Mouse (Mus musculus) CH12.LX (cell line): ENCODE measurements at regions not wholly inside any gene's neighbourhood (a gene's known extent, or its start where the extent isn't known, plus 50 kb on each side); places are given as distances from the start of the nearest gene placed in this dataset.

ENCODE experiments used
- DNase-seq: peaks from one replicate; pipeline ENCODE4 v3.0.0-alpha.2; 2013; ENCODE audit errors: extremely low read depth
- H3K27ac ChIP-seq: 2 replicates; pipeline ENCODE4 v1.5.1; 2012; ENCODE audit warnings: low read depth, mild to moderate bottlenecking, control low read depth, moderate library complexity; ENCODE audit not compliant: insufficient read depth
- H3K27me3 ChIP-seq: replicated peaks from 2 replicates; pipeline ENCODE3; 2012; ENCODE audit warnings: inconsistent platforms
- H3K36me3 ChIP-seq, 2 experiments: replicated peaks in 1 of 2; 2 replicates each; pipeline versions ENCODE3 to v1.6.1; 2012; ENCODE audit warnings: inconsistent platforms in 1 of 2, low read length in 1 of 2, mild to moderate bottlenecking in 1 of 2, mixed read lengths in 1 of 2, moderate library complexity in 1 of 2; ENCODE audit not compliant: control insufficient read depth in 1 of 2, insufficient read depth in 1 of 2
- H3K4me1 ChIP-seq, 2 experiments: 2 replicates each; pipeline ENCODE4 v1.6.1; 2012; ENCODE audit warnings: inconsistent platforms in 1 of 2, moderate library complexity in 1 of 2; ENCODE audit not compliant: insufficient read depth in 2 of 2, control insufficient read depth in 1 of 2
- H3K4me2 ChIP-seq: 2 replicates; pipeline ENCODE4 v1.6.1; 2012; ENCODE audit warnings: low read depth, mild to moderate bottlenecking, control low read depth; ENCODE audit not compliant: poor library complexity, insufficient read depth, severe bottlenecking
- H3K4me3 ChIP-seq, 3 experiments: fragments of 150-350 bp in 1 of 3; sonication (generic) in 1 of 3; replicated peaks in 1 of 3; 2 replicates each; pipeline versions ENCODE3 to v1.5.1; 2011 to 2012; ENCODE audit warnings: low read depth in 2 of 3, low read length in 2 of 3, mild to moderate bottlenecking in 2 of 3, moderate library complexity in 2 of 3, control low read depth in 1 of 3, improper control_type of control experiment in 1 of 3, inconsistent platforms in 1 of 3, mixed read lengths in 1 of 3; ENCODE audit not compliant: poor library complexity in 1 of 3
- H3K79me2 ChIP-seq: replicated peaks from 2 replicates; pipeline ENCODE4 v1.6.1; 2012; ENCODE audit warnings: mild to moderate bottlenecking, moderate library complexity; ENCODE audit not compliant: control insufficient read depth, poor library complexity, insufficient read depth, severe bottlenecking; ENCODE audit errors: extremely low read depth
- H3K9ac ChIP-seq: 2 replicates; pipeline ENCODE4 v1.6.1; 2012; ENCODE audit warnings: low read depth, mild to moderate bottlenecking, control low read depth, moderate library complexity; ENCODE audit not compliant: insufficient read depth
- H3K9me3 ChIP-seq: replicated peaks from 2 replicates; pipeline ENCODE3; 2012; ENCODE audit warnings: low read length, inconsistent platforms, mixed read lengths
- CHD1 ChIP-seq: IDR thresholded peaks from 2 replicates; pipeline ENCODE4 v1.6.1; 2012; ENCODE audit warnings: low read depth, low read length, improper control_type of control experiment, inconsistent platforms
- CHD2 ChIP-seq: IDR thresholded peaks from 2 replicates; pipeline ENCODE4 v1.6.1; 2011; ENCODE audit warnings: low read length, improper control_type of control experiment
- E2F4 ChIP-seq: IDR thresholded peaks from 2 replicates; pipeline ENCODE4 v1.6.1; 2011; ENCODE audit warnings: low read depth, low read length, improper control_type of control experiment; ENCODE audit not compliant: insufficient replicate concordance
- ELF1 ChIP-seq: IDR thresholded peaks from 2 replicates; pipeline ENCODE4 v1.6.1; 2014; ENCODE audit warnings: low read depth, mild to moderate bottlenecking, inconsistent platforms, low read length, improper control_type of control experiment
- EP300 ChIP-seq: IDR thresholded peaks from 2 replicates; pipeline ENCODE4 v1.6.1; 2011; ENCODE audit warnings: low read length, improper control_type of control experiment
- ETS1 ChIP-seq: conservative IDR thresholded peaks from 2 replicates; pipeline ENCODE4 v1.6.1; 2012; ENCODE audit warnings: low read depth, mild to moderate bottlenecking, inconsistent platforms, low read length, improper control_type of control experiment, moderate library complexity
- HCFC1 ChIP-seq: IDR thresholded peaks from 2 replicates; pipeline ENCODE4 v1.6.1; 2012; ENCODE audit warnings: low read depth, mild to moderate bottlenecking, inconsistent platforms, low read length, improper control_type of control experiment
- JUND ChIP-seq: conservative IDR thresholded peaks from 2 replicates; pipeline ENCODE4 v1.6.1; 2011; ENCODE audit warnings: low read depth, low read length, improper control_type of control experiment
- MAFK ChIP-seq: IDR thresholded peaks from 2 replicates; pipeline ENCODE4 v1.6.1; 2011; ENCODE audit warnings: low read length, improper control_type of control experiment; ENCODE audit not compliant: insufficient replicate concordance
- MEF2A ChIP-seq: IDR thresholded peaks from 2 replicates; pipeline ENCODE4 v1.6.1; 2014; ENCODE audit warnings: low read depth, mild to moderate bottlenecking, inconsistent platforms, low read length, improper control_type of control experiment, borderline replicate concordance
- MXI1 ChIP-seq: IDR thresholded peaks from 2 replicates; pipeline ENCODE4 v1.6.1; 2011; ENCODE audit warnings: mild to moderate bottlenecking, low read depth, low read length, improper control_type of control experiment
- POLR2A ChIP-seq: IDR thresholded peaks from 2 replicates; pipeline ENCODE4 v1.6.1; 2011; ENCODE audit warnings: low read depth, mild to moderate bottlenecking, improper control_type of control experiment, low read length
- RCOR1 ChIP-seq: conservative IDR thresholded peaks from 2 replicates; pipeline ENCODE4 v1.6.1; 2012; ENCODE audit warnings: low read depth, mild to moderate bottlenecking, inconsistent platforms, low read length, improper control_type of control experiment
- TCF12 ChIP-seq: IDR thresholded peaks from 2 replicates; pipeline ENCODE4 v1.6.1; 2014; ENCODE audit warnings: low read depth, mild to moderate bottlenecking, inconsistent platforms, low read length, improper control_type of control experiment
- UBTF ChIP-seq: IDR thresholded peaks from 2 replicates; pipeline ENCODE4 v1.6.1; 2012; ENCODE audit warnings: low read depth, mild to moderate bottlenecking, inconsistent platforms, low read length, improper control_type of control experiment, moderate library complexity
- USF2 ChIP-seq: conservative IDR thresholded peaks from 2 replicates; pipeline ENCODE4 v1.6.1; 2011; ENCODE audit warnings: low read depth, low read length, improper control_type of control experiment
- ZMIZ1 ChIP-seq: IDR thresholded peaks from 2 replicates; pipeline ENCODE4 v1.6.1; 2012; ENCODE audit warnings: low read depth, mild to moderate bottlenecking, inconsistent platforms, low read length, improper control_type of control experiment
- ZNF384 ChIP-seq: IDR thresholded peaks from 2 replicates; pipeline ENCODE4 v1.6.1; 2012; ENCODE audit warnings: low read depth, low read length, improper control_type of control experiment, inconsistent platforms
- dilution Hi-C: fragments of 300-500 bp; cut with MboI; formaldehyde crosslinking; loops from 2 replicates; pipeline ENCODE4 v1.14.3; 2020; ENCODE audit warnings: low sequenced_read_pairs; ENCODE audit not compliant: extremely low pct_unique_long_range_greater_than_20kb, extremely low pct_ligation_motif_present
- in situ Hi-C: fragments of 300-500 bp; cut with MboI; formaldehyde crosslinking; loops from 3 replicates; pipeline ENCODE4 v1.14.3; 2019; ENCODE audit warnings: low sequenced_read_pairs, low pct_ligation_motif_present, low pct_unique_long_range_greater_than_20kb, mixed read lengths

- no peak for DNase-seq
- H3K79me2 ChIP-seq: no peaks in the 10 kb centered on the region
- TF ChIP-seq UBTF (no peak), MEF2A (no peak)
- no peak overlapping the region for H3K27ac ChIP-seq
- H3K4me1 ChIP-seq: no peaks in the 10 kb centered on the region
- in situ Hi-C loops: no loop called here
- no peaks in the 10 kb centered on the region for H3K36me3 ChIP-seq
- H3K4me2 ChIP-seq: no peak overlapping the region
- no peak overlapping the region for H3K9ac ChIP-seq
- dilution Hi-C loops: no loop called here
- peaks cover 16% of the 10 kb centered on the region for H3K9me3 ChIP-seq
- H3K4me3 ChIP-seq: no peak overlapping the region
- H3K27me3 ChIP-seq: no peaks in the 10 kb centered on the region
Measured at GRCm38 (mm10) chr4:31328798-31329197, 635.1 kb upstream of the Map3k7 start.

GRCm38 (mm10) chr4:31331053-31331452 is 632.8 kb upstream of the Map3k7 start:
- H3K27me3 ChIP-seq: no peaks in the 10 kb centered on the region
- no peak overlapping the region for H3K27ac ChIP-seq
- no peaks in the 10 kb centered on the region for H3K79me2 ChIP-seq
- dilution Hi-C loops: no loop called here
- no peaks in the 10 kb centered on the region for H3K4me1 ChIP-seq
- no peak overlapping the region for H3K9ac ChIP-seq
- no peak overlapping the region for H3K4me2 ChIP-seq
- TF ChIP-seq ZMIZ1: no peak
- no peak for TF ChIP-seq MXI1
- TF ChIP-seq ETS1: no peak
- no peak for TF ChIP-seq ELF1
- no peak for TF ChIP-seq MAFK
- TF ChIP-seq CHD2: no peak
- no peak for TF ChIP-seq POLR2A
- no peak for TF ChIP-seq RCOR1
- no peak for TF ChIP-seq E2F4
- no peak for TF ChIP-seq TCF12
- in situ Hi-C loops: no loop called here
- no peak for DNase-seq
- H3K4me3 ChIP-seq: no peak overlapping the region
- H3K36me3 ChIP-seq: no peaks in the 10 kb centered on the region
- H3K9me3 ChIP-seq: peaks cover 18% of the 10 kb centered on the region

GRCm38 (mm10) chr4:31335686-31336085 is 628.2 kb upstream of the Map3k7 start:
- no peaks in the 10 kb centered on the region for H3K4me1 ChIP-seq
- no peak overlapping the region for H3K27ac ChIP-seq
- H3K9me3 ChIP-seq: peaks cover 23% of the 10 kb centered on the region
- H3K4me2 ChIP-seq: no peak overlapping the region
- no peaks in the 10 kb centered on the region for H3K27me3 ChIP-seq
- H3K36me3 ChIP-seq: no peaks in the 10 kb centered on the region
- no peak overlapping the region for H3K4me3 ChIP-seq
- DNase-seq: no peak
- no peak overlapping the region for H3K9ac ChIP-seq
- in situ Hi-C loops: no loop called here
- no peak for TF ChIP-seq CHD2
- no peak for TF ChIP-seq E2F4
- no peak for TF ChIP-seq HCFC1
- no peak for TF ChIP-seq TCF12
- no peak for TF ChIP-seq EP300
- TF ChIP-seq JUND: no peak
- TF ChIP-seq ZNF384: no peak
- TF ChIP-seq RCOR1: no peak
- TF ChIP-seq USF2: no peak
- no peak for TF ChIP-seq CHD1
- TF ChIP-seq MXI1: no peak
- no peaks in the 10 kb centered on the region for H3K79me2 ChIP-seq
- dilution Hi-C loops: no loop called here
